Mouse (Mus musculus) heart, embryonic 13.5 days (tissue): ENCODE data around the gene Tnik. TPM values are rescaled to one million over a fixed set of nuclear protein-coding genes. Genes with fewer than 3 reads are reported as not detected.
A peak's percentile ranks its signal among the peaks of the same experiment; 100 is the strongest.

ENCODE experiments used
- ATAC-seq: fragments of 200-750 bp; cut with Nextera tagmentation; 2 replicates; pipeline ENCODE4 v1.8.0; 2017; ENCODE audit warnings: moderate TSS enrichment; ENCODE audit not compliant: insufficient number of reproducible peaks, low FRiP score, low TSS enrichment; ENCODE audit errors: extremely low read depth
- H3K27ac ChIP-seq: fragments of 300-500 bp; sonication (generic); replicated peaks from 2 replicates; pipeline ENCODE4 v1.5.1; 2015; ENCODE audit warnings: moderate library complexity, mild to moderate bottlenecking, inconsistent platforms
- H3K27me3 ChIP-seq: fragments of 300-500 bp; sonication (generic); replicated peaks from 2 replicates; pipeline ENCODE4 v1.6.1; 2015; ENCODE audit warnings: mild to moderate bottlenecking, inconsistent platforms
- H3K36me3 ChIP-seq: fragments of 300-500 bp; sonication (generic); 2 replicates; pipeline ENCODE4 v1.6.1; 2015; ENCODE audit warnings: mild to moderate bottlenecking, inconsistent platforms
- H3K4me1 ChIP-seq: fragments of 300-500 bp; sonication (generic); 2 replicates; pipeline ENCODE4 v1.6.1; 2015; ENCODE audit warnings: inconsistent platforms
- H3K4me2 ChIP-seq: fragments of 300-500 bp; sonication (generic); 2 replicates; pipeline ENCODE4 v1.6.1; 2015; ENCODE audit warnings: inconsistent platforms, mild to moderate bottlenecking, moderate library complexity
- H3K4me3 ChIP-seq: fragments of 300-500 bp; sonication (generic); 2 replicates; pipeline ENCODE4 v1.5.1; 2015; ENCODE audit warnings: moderate library complexity, mild to moderate bottlenecking, inconsistent platforms
- H3K9ac ChIP-seq: fragments of 300-500 bp; sonication (generic); 2 replicates; pipeline ENCODE4 v1.6.1; 2015; ENCODE audit warnings: inconsistent platforms, mild to moderate bottlenecking, moderate library complexity
- H3K9me3 ChIP-seq: fragments of 300-500 bp; sonication (generic); 2 replicates; pipeline ENCODE4 v1.6.1; 2016; ENCODE audit warnings: inconsistent platforms
- WGBS: fragments of 180-500 bp; shearing (Covaris S2); methylation state at CpG from one replicate; pipeline ENCODE4 v1.1.7; 2015; ENCODE audit warnings: mixed read lengths; 5-methylcytosine and 5-hydroxymethylcytosine counted together
- polyA plus RNA-seq: library from polyadenylated mRNA; unstranded; fragments of >200 nt; fragmentation: Nextera tagmentation; extraction: Ambion mirVana; gene quantifications from 2 replicates; pipeline ENCODE4 v1.2.1, GENCODE M21; 2015

Gene Tnik
- polyA plus RNA-seq, 1 experiment from 2014 or later, result 8.3 TPM

DNA sequence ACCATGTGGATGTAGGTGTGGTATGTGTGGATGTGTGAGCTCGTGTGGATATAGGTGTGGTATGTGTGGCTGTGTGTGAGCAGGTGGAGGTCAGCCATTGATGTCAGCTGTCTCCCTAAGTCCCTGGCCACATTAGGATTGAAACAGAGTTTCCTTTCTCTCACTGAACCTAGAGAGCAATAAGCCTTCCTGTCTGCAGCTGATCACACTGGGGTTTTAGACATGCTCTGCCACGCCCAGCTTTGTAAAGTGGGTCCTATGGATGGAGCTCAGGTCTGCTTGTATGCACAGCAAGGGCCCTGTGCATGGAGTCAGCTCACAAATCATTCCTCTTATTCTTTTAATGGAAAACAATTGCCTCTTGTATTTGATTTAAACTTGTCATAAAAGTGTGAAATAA, 95.4 kb downstream of the Tnik start:
- peaks cover 17% of the 10 kb centered on the region for H3K4me1 ChIP-seq
- H3K9ac ChIP-seq, result no peak overlapping the region
- no peak overlapping the region for H3K27ac ChIP-seq
- H3K36me3 ChIP-seq, result peaks cover 7% of the 10 kb centered on the region; the same call in 1 of the 2 replicates
- no peak overlapping the region for H3K4me3 ChIP-seq
- no peak overlapping the region for H3K4me2 ChIP-seq
- ATAC-seq, result no peak
- no peaks in the 10 kb centered on the region for H3K27me3 ChIP-seq
- WGBS, result 74% methylated on average over 2 of the region's 2 CpGs
- no peaks in the 10 kb centered on the region for H3K9me3 ChIP-seq

GRCm38 (mm10) chr3:28359138-28359537, 96.1 kb downstream of the Tnik start:
- no peak overlapping the region for H3K4me3 ChIP-seq
- H3K27ac ChIP-seq, result no peak overlapping the region
- peaks cover 17% of the 10 kb centered on the region for H3K4me1 ChIP-seq
- H3K9me3 ChIP-seq, result no peaks in the 10 kb centered on the region; the same call in 1 of the 2 replicates
- no peaks in the 10 kb centered on the region for H3K27me3 ChIP-seq
- peaks cover 11% of the 10 kb centered on the region; the same call in 1 of the 2 replicates for H3K36me3 ChIP-seq
- no peak for ATAC-seq
- H3K9ac ChIP-seq, result no peak overlapping the region
- 29% methylated on average over 6 of the region's 6 CpGs for WGBS
- H3K4me2 ChIP-seq, result peak overlapping the region; percentile 11; the same call in 1 of the 2 replicates

GRCm38 (mm10) chr3:28361056-28361455, 98.0 kb downstream of the Tnik start:
- Histone ChIP-seq H3K27ac (no peak overlapping the region), H3K27me3 (no peaks in the 10 kb centered on the region), H3K4me2 (no peak overlapping the region), H3K9me3 (no peaks in the 10 kb centered on the region; the same call in 1 of the 2 replicates), H3K36me3 (peaks cover 11% of the 10 kb centered on the region; the same call in 1 of the 2 replicates), H3K9ac (no peak overlapping the region), H3K4me1 (peaks cover 17% of the 10 kb centered on the region), H3K4me3 (no peak overlapping the region)
- ATAC-seq, result no peak
- WGBS, result 86% methylated on average over 6 of the region's 6 CpGs

GRCm38 (mm10) chr3:28363441-28364125, 100.6 kb downstream of the Tnik start:
- peaks cover 17% of the 10 kb centered on the region for H3K4me1 ChIP-seq
- ATAC-seq, result no peak
- no peak overlapping the region for H3K4me3 ChIP-seq
- H3K9me3 ChIP-seq, result no peaks in the 10 kb centered on the region; the same call in 1 of the 2 replicates
- peaks cover 11% of the 10 kb centered on the region; the same call in 1 of the 2 replicates for H3K36me3 ChIP-seq
- peak overlapping the region; percentile 5; the same call in 1 of the 2 replicates for H3K27ac ChIP-seq
- no peak overlapping the region for H3K4me2 ChIP-seq
- H3K27me3 ChIP-seq, result no peaks in the 10 kb centered on the region
- WGBS, result 60% methylated on average over 5 of the region's 5 CpGs
- no peak overlapping the region for H3K9ac ChIP-seq

- no peak for ATAC-seq
- 0 out of 2 replicates have a peak, but pooled peaks cover 8% of the 10 kb centered on the region for H3K4me1 ChIP-seq
- WGBS, result 76% methylated on average over 5 of the region's 5 CpGs
- no peaks in the 10 kb centered on the region for H3K27me3 ChIP-seq
- H3K4me2 ChIP-seq, result no peak overlapping the region
- H3K4me3 ChIP-seq, result no peak overlapping the region
- H3K9ac ChIP-seq, result no peak overlapping the region
- no peaks in the 10 kb centered on the region; the same call in 1 of the 2 replicates for H3K9me3 ChIP-seq
- no peak overlapping the region for H3K27ac ChIP-seq
- 0 out of 2 replicates have a peak, but pooled peaks cover 1% of the 10 kb centered on the region for H3K36me3 ChIP-seq
Measured at GRCm38 (mm10) chr3:28368746-28369145, 105.7 kb downstream of the Tnik start.

- Histone ChIP-seq H3K9ac (no peak overlapping the region), H3K36me3 (no peaks in the 10 kb centered on the region), H3K27ac (no peak overlapping the region), H3K4me2 (no peak overlapping the region), H3K4me3 (no peak overlapping the region), H3K27me3 (no peaks in the 10 kb centered on the region), H3K9me3 (no peaks in the 10 kb centered on the region; the same call in 1 of the 2 replicates), H3K4me1 (0 out of 2 replicates have a peak, but pooled peaks cover 8% of the 10 kb centered on the region)
- ATAC-seq, result no peak
- 78% methylated on average over 1 of the region's 1 CpGs for WGBS
Measured at GRCm38 (mm10) chr3:28369266-28369665, 106.3 kb downstream of the Tnik start.

GRCm38 (mm10) chr3:28369698-28370097, 106.7 kb downstream of the Tnik start:
- WGBS, result 41% methylated on average over 5 of the region's 5 CpGs
- H3K9ac ChIP-seq, result no peak overlapping the region
- H3K27me3 ChIP-seq, result no peaks in the 10 kb centered on the region

DNA sequence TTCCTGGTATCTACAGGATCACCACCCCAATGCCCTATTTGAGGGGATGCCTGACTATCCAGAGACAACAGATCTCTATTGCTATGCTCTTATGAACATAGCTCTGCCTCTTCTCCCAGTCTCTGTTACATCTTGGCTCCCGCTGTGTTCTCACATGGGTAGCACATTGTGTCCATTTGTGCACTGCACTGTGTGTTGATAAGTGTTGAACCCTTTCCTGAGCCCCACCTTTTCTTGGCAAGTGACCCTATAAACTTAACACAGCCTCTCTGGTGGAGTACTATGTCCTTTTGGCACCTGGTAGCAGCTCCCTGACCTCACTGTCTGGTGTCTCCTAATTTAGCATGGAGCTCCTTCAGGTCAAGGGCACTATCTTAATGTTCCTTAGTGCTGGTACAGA, 108.6 kb downstream of the Tnik start:
- Histone ChIP-seq H3K36me3 (no peaks in the 10 kb centered on the region), H3K9ac (no peak overlapping the region), H3K27me3 (no peaks in the 10 kb centered on the region), H3K9me3 (no peaks in the 10 kb centered on the region), H3K4me2 (no peak overlapping the region), H3K27ac (no peak overlapping the region), H3K4me1 (0 out of 2 replicates have a peak, but pooled peaks cover 6% of the 10 kb centered on the region), H3K4me3 (no peak overlapping the region)
- ATAC-seq, result no peak
- 90% methylated on average over 1 of the region's 1 CpGs for WGBS

More at GRCm38 (mm10) chr3:28369698-28370097, 106.7 kb downstream of the Tnik start:
- Histone ChIP-seq H3K4me3 (no peak overlapping the region), H3K4me2 (no peak overlapping the region), H3K27ac (no peak overlapping the region), H3K4me1 (0 out of 2 replicates have a peak, but pooled peaks cover 8% of the 10 kb centered on the region), H3K36me3 (no peaks in the 10 kb centered on the region), H3K9me3 (no peaks in the 10 kb centered on the region)
- ATAC-seq, result no peak

- Histone ChIP-seq H3K4me1 (0 out of 2 replicates have a peak, but pooled peaks cover 5% of the 10 kb centered on the region), H3K4me2 (no peak overlapping the region), H3K27ac (no peak overlapping the region), H3K9me3 (no peaks in the 10 kb centered on the region), H3K27me3 (no peaks in the 10 kb centered on the region), H3K36me3 (no peaks in the 10 kb centered on the region), H3K9ac (no peak overlapping the region), H3K4me3 (no peak overlapping the region)
- WGBS, result 77% methylated on average over 2 of the region's 2 CpGs
- ATAC-seq, result no peak
Measured at GRCm38 (mm10) chr3:28372459-28372858, 109.4 kb downstream of the Tnik start.

- ATAC-seq, result no peak
- Histone ChIP-seq H3K9me3 (no peaks in the 10 kb centered on the region), H3K4me3 (no peak overlapping the region), H3K9ac (no peak overlapping the region), H3K27ac (no peak overlapping the region), H3K36me3 (no peaks in the 10 kb centered on the region), H3K4me1 (0 out of 2 replicates have a peak, but pooled peaks cover 3% of the 10 kb centered on the region), H3K27me3 (no peaks in the 10 kb centered on the region), H3K4me2 (no peak overlapping the region)
- WGBS, result 85% methylated on average over 6 of the region's 6 CpGs
Measured at GRCm38 (mm10) chr3:28374738-28375510, 111.9 kb downstream of the Tnik start.

GRCm38 (mm10) chr3:28380224-28380623, 117.2 kb downstream of the Tnik start:
- WGBS, result 58% methylated on average over 2 of the region's 2 CpGs
- Histone ChIP-seq H3K9me3 (no peaks in the 10 kb centered on the region), H3K4me3 (no peak overlapping the region), H3K27ac (no peak overlapping the region), H3K27me3 (no peaks in the 10 kb centered on the region), H3K4me2 (no peak overlapping the region), H3K4me1 (peaks cover 17% of the 10 kb centered on the region), H3K9ac (no peak overlapping the region), H3K36me3 (no peaks in the 10 kb centered on the region)
- no peak for ATAC-seq
